Mouse (Mus musculus): Measurements from ENCODE around the gene Gsc.

Gsc gene

DNA sequence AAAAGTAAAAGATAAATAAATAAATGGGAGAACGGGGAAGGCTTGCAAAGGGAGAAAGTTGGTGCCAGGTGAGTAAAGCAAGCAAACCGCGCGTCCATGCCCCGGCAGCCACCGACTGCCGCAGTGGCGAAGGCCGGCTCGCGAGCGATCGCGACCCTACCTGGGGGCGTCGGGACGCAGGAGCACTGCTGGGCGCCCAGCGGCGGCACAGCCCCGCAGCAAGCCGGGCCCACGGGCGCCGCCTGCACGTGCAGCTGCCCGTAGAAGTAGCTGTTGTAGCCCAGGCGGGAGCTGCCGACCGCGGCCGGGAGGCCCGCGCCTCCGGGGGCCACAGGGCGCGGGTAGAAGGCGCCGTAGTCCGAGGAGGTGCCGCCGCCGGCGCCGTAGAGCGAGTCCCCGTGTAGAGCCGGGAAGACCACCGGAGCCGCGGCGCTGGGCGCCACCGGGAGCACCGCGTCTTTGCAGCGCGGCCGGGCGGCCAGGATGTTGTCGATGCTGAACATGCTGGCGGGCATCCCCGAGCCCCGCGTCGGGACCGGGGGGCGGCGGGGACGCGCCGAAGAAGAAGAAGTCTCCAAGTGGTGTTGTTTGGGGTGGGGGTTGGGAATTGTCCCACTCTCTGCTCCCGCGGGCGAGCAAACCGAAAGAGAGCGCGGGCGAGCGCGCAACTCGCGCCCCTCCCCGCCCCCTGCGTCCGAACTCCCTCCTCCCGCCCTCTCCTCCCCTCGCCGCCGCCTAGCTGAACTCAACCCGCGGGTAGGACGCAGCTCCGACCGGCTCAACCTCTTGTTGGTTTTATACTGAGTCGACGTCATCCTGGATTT, at the start of gene Gsc:
Gene Gsc (minus strand): TSS at position 730 of the 824 bp plus-strand sequence.
- DNase-seq (ENCODE audit: low spot score in 2 of 2): no peak

GRCm38 (mm10) chr12:104519721-104520120, 46.6 kb upstream of the Gsc start:
- DNase-seq (ENCODE audit: low spot score in 2 of 2): no peak

- no peak for DNase-seq (ENCODE audit: low spot score in 2 of 2)
Measured at GRCm38 (mm10) chr12:104507911-104508310, 34.8 kb upstream of the Gsc start.

DNA sequence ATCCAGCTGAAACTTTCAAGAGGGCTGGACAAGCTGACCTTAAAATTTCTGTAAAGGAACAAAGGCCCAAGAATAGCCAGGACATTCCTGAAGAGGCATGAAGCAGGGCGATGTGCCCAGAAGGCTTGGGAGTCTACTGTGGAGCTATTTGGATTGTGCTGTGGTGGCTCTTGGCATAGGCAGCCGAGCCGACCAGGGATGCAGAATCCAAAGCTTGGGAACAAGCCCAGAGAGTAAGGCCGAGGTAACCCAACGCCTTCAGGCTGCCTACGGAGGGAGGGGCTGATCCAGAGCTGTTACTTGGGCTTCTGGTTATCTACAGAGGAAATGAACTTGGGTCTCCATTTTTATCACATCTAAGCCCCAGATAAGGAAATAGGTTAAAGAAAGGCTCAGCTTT, 18.9 kb upstream of the Gsc start:
- peak; percentile 50 to 71 for DNase-seq (ENCODE audit: low spot score in 2 of 2)

DNA sequence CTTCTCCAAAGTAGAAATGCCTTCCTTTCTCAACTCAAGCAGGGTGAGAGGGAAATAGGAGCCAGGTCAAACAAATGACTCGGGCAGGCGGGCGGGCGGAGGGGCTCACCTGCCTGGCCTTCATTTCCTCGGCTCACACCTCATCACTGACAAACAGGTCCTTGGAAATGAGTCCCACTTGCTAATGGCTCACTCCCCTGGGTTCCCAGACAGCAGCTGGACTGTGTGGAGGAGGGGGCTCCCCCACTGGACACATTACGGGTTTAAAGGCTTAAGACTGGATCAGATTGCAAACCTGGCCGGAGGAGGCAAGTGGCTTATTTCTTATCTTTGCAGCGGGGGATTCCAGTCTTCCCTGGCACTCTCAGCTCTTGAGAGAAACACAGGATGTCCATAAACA, 13.1 kb upstream of the Gsc start:
- no peak for DNase-seq (ENCODE audit: low spot score in 2 of 2)

DNA sequence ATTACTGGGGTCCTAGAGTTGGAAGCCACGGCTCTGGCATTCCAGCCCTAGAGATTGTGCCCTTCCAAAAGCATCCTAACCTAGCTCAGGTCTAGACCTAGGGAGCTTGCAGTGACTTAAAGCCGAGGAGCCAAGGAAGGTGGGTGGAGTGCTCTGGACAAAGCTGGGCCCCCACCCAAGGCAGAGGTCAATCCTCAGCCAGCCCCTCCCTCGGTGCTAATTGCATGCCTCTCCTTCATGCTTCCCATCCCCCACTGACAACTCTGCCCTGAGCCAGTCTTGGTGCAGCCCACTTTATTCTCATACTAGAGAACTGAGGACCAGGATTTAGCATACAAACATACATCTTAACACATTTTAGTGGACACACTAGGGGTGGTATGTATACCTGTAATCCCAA, 12.0 kb upstream of the Gsc start:
- DNase-seq (ENCODE audit: low spot score in 2 of 2): no peak

- no peak for DNase-seq (ENCODE audit: low spot score in 2 of 2)
Measured at GRCm38 (mm10) chr12:104481007-104481406, 7.9 kb upstream of the Gsc start.

- no peak for DNase-seq (ENCODE audit: low spot score in 2 of 2)
Measured at GRCm38 (mm10) chr12:104478193-104478592, 5.1 kb upstream of the Gsc start.

DNA sequence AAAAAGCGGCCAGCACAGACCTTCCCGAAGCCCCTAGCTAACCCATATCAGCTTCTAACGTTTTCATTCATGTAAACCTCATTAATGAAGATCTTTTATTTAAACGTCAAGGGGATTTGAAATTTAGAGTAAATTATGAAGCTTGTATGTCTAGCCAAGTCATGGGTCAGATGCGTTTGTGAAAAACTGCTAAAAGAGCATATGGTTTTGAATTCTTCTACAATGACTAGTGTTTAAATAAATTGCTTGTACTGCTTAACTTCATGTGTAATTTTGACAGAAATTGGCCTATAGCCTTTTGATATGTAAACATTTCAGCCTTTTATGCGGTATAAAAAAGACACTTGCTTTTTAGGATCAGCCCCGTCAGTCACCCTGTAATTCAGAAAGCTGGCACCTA, 4.4 kb upstream of the Gsc start:
- DNase-seq (ENCODE audit: low spot score in 2 of 2): no peak

DNA sequence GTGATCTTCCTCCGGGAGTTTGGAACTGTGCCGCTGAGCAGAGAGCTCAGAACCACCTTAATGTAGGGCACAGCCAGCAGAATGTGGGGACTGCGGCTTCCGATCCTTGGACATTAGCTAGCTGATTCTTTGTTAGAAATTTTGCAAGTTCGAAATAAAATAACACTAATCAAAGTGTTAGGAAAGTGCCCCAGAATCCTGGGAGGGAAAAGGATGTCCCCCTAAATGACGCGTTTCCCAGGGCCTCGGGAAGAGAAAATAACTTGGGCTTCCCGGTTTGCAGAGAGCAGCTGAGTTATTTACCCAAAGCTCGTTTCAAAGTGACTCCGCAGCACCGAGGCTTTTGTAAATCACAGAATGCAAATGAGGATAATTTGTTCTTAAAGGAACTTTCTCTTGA, 3.9 kb upstream of the Gsc start:
- no peak for DNase-seq (ENCODE audit: low spot score in 2 of 2)

GRCm38 (mm10) chr12:104475946-104476345, 2.8 kb upstream of the Gsc start:
- no peak for DNase-seq (ENCODE audit: low spot score in 2 of 2)

DNA sequence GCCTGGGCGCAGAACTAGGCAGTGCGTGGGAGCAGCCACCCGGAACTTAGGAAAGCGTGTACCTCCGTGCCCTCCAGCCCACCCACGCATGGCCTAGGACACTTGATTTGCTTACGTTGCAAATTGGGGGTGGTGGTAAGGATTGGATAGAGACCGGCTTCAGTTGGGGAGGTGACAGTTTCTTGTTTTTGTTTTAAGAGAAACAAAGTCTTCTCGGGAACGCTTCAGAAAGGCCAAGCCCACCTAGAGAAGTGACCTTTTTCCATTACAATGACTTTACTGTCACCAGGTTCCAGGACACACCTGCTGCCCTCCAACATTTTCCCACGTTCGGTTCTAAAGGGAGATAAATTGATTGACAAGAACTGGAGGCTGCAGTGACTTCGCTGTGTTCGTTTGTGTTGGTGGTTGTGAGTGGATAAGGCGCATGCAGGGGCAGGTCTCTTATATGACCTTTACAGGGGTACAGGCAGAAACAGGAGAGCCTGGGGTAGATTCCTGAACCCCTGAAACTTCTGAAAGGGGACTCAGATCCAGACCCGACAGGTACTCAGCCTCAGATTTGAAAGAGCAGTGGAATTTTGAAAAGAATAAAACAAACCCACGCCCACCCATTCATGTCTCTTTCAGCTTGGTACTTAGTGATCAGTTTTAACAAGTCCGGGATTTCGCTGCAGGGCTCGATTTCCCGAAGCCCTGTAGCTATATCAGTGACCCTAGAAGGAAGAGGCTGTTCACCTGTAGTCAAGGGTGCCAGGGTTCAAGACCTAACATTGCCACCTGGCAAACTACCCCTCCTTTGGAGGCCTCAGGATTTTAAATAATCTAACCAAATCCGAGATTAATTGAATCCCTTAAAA, 2.0 kb upstream of the Gsc start:
- DNase-seq (ENCODE audit: low spot score in 2 of 2): no peak

DNA sequence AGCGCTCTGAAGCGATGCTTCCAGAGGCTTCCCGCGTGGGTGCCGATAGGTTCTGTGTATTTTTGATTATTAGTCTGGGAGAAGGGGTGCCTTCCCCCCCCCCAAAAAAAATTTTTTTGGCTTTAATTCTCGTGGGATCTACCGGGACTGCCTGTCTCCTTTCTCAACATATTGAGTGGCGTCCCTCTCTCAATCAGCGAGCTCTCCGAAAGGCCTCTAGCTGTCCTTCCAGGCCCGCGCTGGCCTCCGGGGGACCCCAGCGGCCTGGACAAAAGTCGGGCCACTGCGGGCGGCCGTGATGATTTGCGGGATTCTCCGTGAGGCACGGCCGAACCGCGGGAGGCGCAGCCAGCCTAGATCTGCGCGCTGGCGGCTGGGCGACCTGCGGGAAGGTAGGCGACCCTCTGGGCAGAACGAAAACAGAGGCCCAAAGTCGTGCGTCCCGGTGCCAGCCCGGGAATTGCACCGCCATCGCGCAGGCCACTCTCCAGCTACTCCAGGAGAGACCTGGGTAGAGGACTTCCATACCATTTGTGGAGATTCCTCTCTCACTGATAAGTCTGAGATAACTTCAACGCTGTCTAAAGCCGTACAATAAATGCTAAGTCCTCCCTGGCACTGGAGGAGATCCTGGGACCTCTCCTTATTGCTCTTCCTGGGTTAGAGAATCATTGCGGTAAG, 1.2 kb upstream of the Gsc start:
- no peak for DNase-seq (ENCODE audit: low spot score in 2 of 2)

- DNase-seq (ENCODE audit: low spot score in 2 of 2): no peak
Measured at GRCm38 (mm10) chr12:104473492-104473891, 362 bp upstream of the Gsc start.

DNA sequence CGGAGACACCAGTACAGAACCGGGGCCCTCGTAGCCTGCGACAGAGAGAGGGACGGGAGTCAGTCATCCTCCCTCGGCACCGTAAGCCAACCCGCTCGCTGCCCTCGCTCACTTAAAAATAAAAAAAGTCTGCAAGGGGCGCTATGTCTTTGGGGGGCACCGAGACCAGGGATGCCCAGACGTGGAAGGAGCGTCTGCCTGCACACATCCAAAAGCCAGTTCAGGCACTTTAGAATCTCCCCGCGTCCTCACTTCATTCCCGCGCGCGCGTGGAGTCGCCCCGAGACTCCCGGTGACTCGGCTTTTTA, 958 bp downstream of the Gsc start:
- DNase-seq (ENCODE audit: low spot score in 2 of 2): no peak

- no peak for DNase-seq (ENCODE audit: low spot score in 2 of 2)
Measured at GRCm38 (mm10) chr12:104471351-104472217, 1.5 kb downstream of the Gsc start.

DNA sequence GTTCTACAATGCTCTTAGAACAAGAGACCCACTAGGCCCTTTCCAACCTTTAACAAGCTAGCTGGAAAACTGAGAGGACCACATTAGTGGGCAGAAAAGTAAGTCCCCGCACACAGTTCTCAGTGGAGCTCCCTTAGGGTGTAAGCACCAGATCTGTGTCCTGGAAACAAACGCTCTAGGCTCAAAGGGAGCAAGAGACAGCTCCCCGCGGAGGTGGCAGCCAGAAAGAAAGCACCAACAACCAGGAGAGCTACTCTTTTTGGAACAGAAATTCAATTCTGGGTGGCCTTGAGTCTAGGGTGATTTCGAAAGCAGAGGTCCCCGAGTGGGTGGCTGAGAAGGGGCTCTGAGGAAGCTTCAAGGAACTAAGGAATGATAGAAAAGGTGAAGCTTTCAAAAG, 2.5 kb downstream of the Gsc start:
- no peak for DNase-seq (ENCODE audit: low spot score in 2 of 2)

- no peak for DNase-seq (ENCODE audit: low spot score in 2 of 2)
Measured at GRCm38 (mm10) chr12:104468783-104469182, 4.3 kb downstream of the Gsc start.

GRCm38 (mm10) chr12:104467372-104467771, 5.8 kb downstream of the Gsc start:
- DNase-seq (ENCODE audit: low spot score in 2 of 2): no peak

GRCm38 (mm10) chr12:104466930-104467329, 6.2 kb downstream of the Gsc start:
- DNase-seq (ENCODE audit: low spot score in 2 of 2): no peak

DNA sequence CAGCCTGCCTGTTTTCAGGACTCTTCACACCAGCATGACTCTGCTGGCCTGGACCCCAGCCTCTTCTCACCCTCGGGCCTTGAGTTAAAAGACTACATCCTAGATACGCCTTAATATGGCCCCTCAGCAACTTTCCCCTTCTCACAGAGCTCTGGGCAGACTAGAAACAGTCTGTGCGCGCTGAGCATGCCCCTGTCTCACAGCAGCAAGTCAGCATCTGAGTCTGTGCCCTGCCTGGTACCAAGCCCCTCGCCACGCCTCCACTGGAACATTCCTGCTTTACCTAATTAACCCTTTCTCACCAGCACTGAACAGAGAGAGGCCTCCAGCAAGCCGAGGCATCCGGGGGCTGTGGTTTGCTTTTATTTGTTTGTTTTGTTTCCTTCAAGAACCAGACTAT, 11.8 kb downstream of the Gsc start:
- no peak for DNase-seq (ENCODE audit: low spot score in 2 of 2)

GRCm38 (mm10) chr12:104459377-104459776, 13.8 kb downstream of the Gsc start:
- no peak for DNase-seq (ENCODE audit: low spot score in 2 of 2)
